Mouse (Mus musculus): ENCODE results near the gene Sema4b.
A peak's percentile ranks its signal among the peaks of the same experiment; 100 is the strongest.

The Sema4b gene

GRCm38 (mm10) chr7:80269751-80270255, 83.2 kb downstream of the Sema4b start:
- DNase-seq, result peak; percentile 61 to 65

GRCm38 (mm10) chr7:80273456-80273855, 86.8 kb downstream of the Sema4b start:
- no peak for DNase-seq

Measured in cerebellum, adult 18-20 months (tissue).